Mouse (Mus musculus): ENCODE data around the gene Dhx35.

Gene Dhx35

GRCm38 (mm10) chr2:158803575-158803974 lies 9.0 kb downstream of the Dhx35 start:
- peak; percentile 28 for DNase-seq (ENCODE audit: low read depth, low spot score)

- DNase-seq (ENCODE audit: low read depth, low spot score), result peak; percentile 22
Observed at GRCm38 (mm10) chr2:158815686-158816085, 21.1 kb downstream of the Dhx35 start.

- peak; percentile 37 for DNase-seq (ENCODE audit: low read depth, low spot score)
Observed at GRCm38 (mm10) chr2:158816239-158816638, 21.6 kb downstream of the Dhx35 start.

GRCm38 (mm10) chr2:158817708-158818107 lies 23.1 kb downstream of the Dhx35 start:
- no peak for DNase-seq (ENCODE audit: low read depth, low spot score)

- peak; percentile 22 for DNase-seq (ENCODE audit: low read depth, low spot score)
Observed at GRCm38 (mm10) chr2:158828124-158828523, 33.5 kb downstream of the Dhx35 start.

- DNase-seq (ENCODE audit: low read depth, low spot score), result no peak
Observed at GRCm38 (mm10) chr2:158829746-158830145, 35.1 kb downstream of the Dhx35 start.

GRCm38 (mm10) chr2:158833221-158833620 lies 38.6 kb downstream of the Dhx35 start:
- no peak for DNase-seq (ENCODE audit: low read depth, low spot score)

- DNase-seq (ENCODE audit: low read depth, low spot score), result no peak
Observed at GRCm38 (mm10) chr2:158833645-158834044, 39.0 kb downstream of the Dhx35 start.

GRCm38 (mm10) chr2:158843287-158843686 lies 48.7 kb downstream of the Dhx35 start:
- no peak for DNase-seq (ENCODE audit: low read depth, low spot score)

- no peak for DNase-seq (ENCODE audit: low read depth, low spot score)
Observed at GRCm38 (mm10) chr2:158845031-158845430, 50.4 kb downstream of the Dhx35 start.

GRCm38 (mm10) chr2:158846208-158846607 lies 51.6 kb downstream of the Dhx35 start:
- DNase-seq (ENCODE audit: low read depth, low spot score), result no peak

GRCm38 (mm10) chr2:158847991-158848390 lies 53.4 kb downstream of the Dhx35 start:
- DNase-seq (ENCODE audit: low read depth, low spot score), result no peak

GRCm38 (mm10) chr2:158849416-158849815 lies 54.8 kb downstream of the Dhx35 start:
- no peak for DNase-seq (ENCODE audit: low read depth, low spot score)

- DNase-seq (ENCODE audit: low read depth, low spot score), result peak; percentile 70
Observed at GRCm38 (mm10) chr2:158852579-158852978, 58.0 kb downstream of the Dhx35 start.

GRCm38 (mm10) chr2:158856896-158857499 lies 62.4 kb downstream of the Dhx35 start:
- no peak for DNase-seq (ENCODE audit: low read depth, low spot score)

GRCm38 (mm10) chr2:158857579-158857978 lies 63.0 kb downstream of the Dhx35 start:
- no peak for DNase-seq (ENCODE audit: low read depth, low spot score)

GRCm38 (mm10) chr2:158861115-158861514 lies 66.5 kb downstream of the Dhx35 start:
- no peak for DNase-seq (ENCODE audit: low read depth, low spot score)

GRCm38 (mm10) chr2:158863341-158864125 lies 68.9 kb downstream of the Dhx35 start:
- peak; percentile 84 for DNase-seq (ENCODE audit: low read depth, low spot score)

- no peak for DNase-seq (ENCODE audit: low read depth, low spot score)
Observed at GRCm38 (mm10) chr2:158864126-158864458, 69.5 kb downstream of the Dhx35 start.

GRCm38 (mm10) chr2:158865358-158865757 lies 70.8 kb downstream of the Dhx35 start:
- DNase-seq (ENCODE audit: low read depth, low spot score), result peak; percentile 79

- DNase-seq (ENCODE audit: low read depth, low spot score), result peak; percentile 78
Observed at GRCm38 (mm10) chr2:158886571-158886970, 92.0 kb downstream of the Dhx35 start.

GRCm38 (mm10) chr2:158888531-158888930 lies 93.9 kb downstream of the Dhx35 start:
- no peak for DNase-seq (ENCODE audit: low read depth, low spot score)

GRCm38 (mm10) chr2:158889201-158889600 lies 94.6 kb downstream of the Dhx35 start:
- no peak for DNase-seq (ENCODE audit: low read depth, low spot score)

Data from A20 (cell line).